Mouse (Mus musculus): ENCODE data around the gene Cse1l.

DNA sequence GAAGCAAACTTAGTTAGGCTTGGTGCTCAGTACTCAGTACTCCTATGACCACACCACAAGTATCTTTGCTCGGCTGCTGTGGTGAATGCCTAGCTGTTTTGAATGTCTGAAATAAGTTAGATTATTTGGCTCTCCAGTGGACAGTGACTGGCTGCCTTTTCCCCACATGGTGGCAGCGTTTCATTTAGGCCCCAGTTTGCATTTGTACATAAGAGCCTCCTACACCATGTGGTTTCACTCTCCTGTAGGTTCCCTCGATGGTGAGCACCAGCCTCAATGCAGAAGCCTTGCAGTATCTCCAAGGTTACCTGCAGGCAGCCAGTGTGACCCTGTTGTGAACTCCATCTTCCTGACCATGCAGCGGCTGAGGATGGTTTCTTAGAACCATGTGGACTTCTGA lies 39.6 kb downstream of the Cse1l start:
- 0 out of 2 replicates have a peak, but pooled peaks have one; percentile 27 for TF ChIP-seq EP300 (IDR thresholded peaks at IDR 0.05; ENCODE audit: insufficient read depth, low read depth, low read length)
- no peak for TF ChIP-seq POLR2A (IDR thresholded peaks at IDR 0.05; ENCODE audit: insufficient read depth, low read depth, low read length)
- TF ChIP-seq CTCF (IDR thresholded peaks at IDR 0.05), result peak; percentile 58
